Mouse (Mus musculus) thymus, adult 2 months (tissue): ENCODE results near the gene Cd19. TPM values are rescaled to one million over a fixed set of nuclear protein-coding genes. Genes with fewer than 3 reads are reported as not detected.

Experiments
- DNase-seq: peaks from one replicate; pipeline ENCODE4 v3.0.0; 2021
- H3K27ac ChIP-seq: fragments of 200-500 bp; 2 replicates; pipeline ENCODE4 v1.5.1; 2012; ENCODE audit warnings: low read length, control low read depth; ENCODE audit not compliant: control insufficient read depth, insufficient read depth
- H3K27me3 ChIP-seq: fragments of 200-500 bp; 2 replicates; pipeline ENCODE4 v1.6.1; 2012; ENCODE audit warnings: mild to moderate bottlenecking, low read length, moderate library complexity, mixed read lengths; ENCODE audit not compliant: control insufficient read depth, insufficient read depth
- H3K36me3 ChIP-seq: fragments of 200-500 bp; 2 replicates; pipeline ENCODE4 v1.6.1; 2012; ENCODE audit warnings: mild to moderate bottlenecking, low read length, moderate library complexity; ENCODE audit not compliant: control insufficient read depth, insufficient read depth
- H3K4me1 ChIP-seq: fragments of 200-500 bp; replicated peaks from 2 replicates; pipeline ENCODE4 v1.6.1; 2012; ENCODE audit warnings: low read length; ENCODE audit not compliant: control insufficient read depth, insufficient read depth
- H3K4me3 ChIP-seq: fragments of 200-500 bp; 2 replicates; pipeline ENCODE4 v1.5.1; 2012; ENCODE audit warnings: mild to moderate bottlenecking, low read length, control low read depth, moderate library complexity; ENCODE audit not compliant: control insufficient read depth, insufficient read depth
- CTCF ChIP-seq: fragments of 200-500 bp; IDR thresholded peaks from 2 replicates; pipeline ENCODE4 v1.5.1; 2012; ENCODE audit warnings: mild to moderate bottlenecking, control low read depth, low read length, moderate library complexity, borderline replicate concordance; ENCODE audit not compliant: control insufficient read depth, poor library complexity, insufficient read depth; ENCODE audit errors: extremely low read depth
- POLR2A ChIP-seq: fragments of 200-500 bp; IDR thresholded peaks from 2 replicates; pipeline ENCODE4 v1.6.1; 2012; ENCODE audit warnings: mild to moderate bottlenecking, low read length, control low read depth, moderate library complexity; ENCODE audit not compliant: control insufficient read depth, poor library complexity, insufficient read depth; ENCODE audit errors: extremely low read depth
- WGBS: fragments of 180-500 bp; shearing (Covaris S2); methylation state at CpG from one replicate; pipeline ENCODE4 v1.1.7; 2018; 5-methylcytosine and 5-hydroxymethylcytosine counted together
- polyA plus RNA-seq: library from polyadenylated mRNA; depleted of rRNA; stranded (reverse); fragments of >200 nt; gene quantifications from 2 replicates; pipeline ENCODE4 v1.2.3, GENCODE M21; 2012; rRNA removed

Gene Cd19
- polyA plus RNA-seq, 1 experiment: 11.6 TPM

- peaks cover 65% of the 10 kb centered on the region for H3K4me1 ChIP-seq
- TF ChIP-seq POLR2A: no peak
- no peak for TF ChIP-seq CTCF
- WGBS: 90% methylated on average over 13 of the region's 13 CpGs
- no peak overlapping the region for H3K4me3 ChIP-seq
- H3K27me3 ChIP-seq: no peaks in the 10 kb centered on the region
- no peak for DNase-seq
- H3K27ac ChIP-seq: no peak overlapping the region; the same call in 1 of the 2 replicates
- H3K36me3 ChIP-seq: peaks cover 18% of the 10 kb centered on the region
Measured at GRCm38 (mm10) chr7:126359049-126359448, 55.6 kb downstream of the Cd19 start.

Other genes with a start within 250 kb of the Cd19 start
- gene Xpo6, start 214.4 kb downstream of the Cd19 start, polyA plus RNA-seq: 454 and 499 TPM in 2 replicates
- gene Sbk1, start 142.3 kb downstream of the Cd19 start, polyA plus RNA-seq: 78.1 and 82.0 TPM in 2 replicates
- gene Lat, start 45.3 kb downstream of the Cd19 start, polyA plus RNA-seq: 2,604 and 2,615 TPM in 2 replicates
- gene Spns1, start 37.4 kb downstream of the Cd19 start, polyA plus RNA-seq: 457 and 489 TPM in 2 replicates
- gene Nfatc2ip, start 18.2 kb downstream of the Cd19 start, polyA plus RNA-seq: 24.3 and 28.6 TPM in 2 replicates
- gene Rabep2, start 13.9 kb upstream of the Cd19 start, polyA plus RNA-seq: 26.1 and 27.6 TPM in 2 replicates
- 3.2 and 5.2 TPM in 2 replicates for gene Atp2a1, start 48.2 kb upstream of the Cd19 start, polyA plus RNA-seq
- gene Sh2b1, start 60.5 kb upstream of the Cd19 start, polyA plus RNA-seq: 146 TPM in 2 replicates
- gene Tufm, start 72.5 kb upstream of the Cd19 start, polyA plus RNA-seq: 127 and 134 TPM in 2 replicates
- 563 and 715 TPM in 2 replicates for gene Atxn2l, start 88.5 kb upstream of the Cd19 start, polyA plus RNA-seq
- gene Eif3c, start 151.5 kb upstream of the Cd19 start, polyA plus RNA-seq: 120 and 126 TPM in 2 replicates
- gene Apobr, start 170.1 kb upstream of the Cd19 start, polyA plus RNA-seq: 6.8 and 7.2 TPM in 2 replicates
- 90.6 and 141 TPM in 2 replicates for gene Cln3, start 170.9 kb upstream of the Cd19 start, polyA plus RNA-seq
- 1.8 and 3.0 TPM in 2 replicates for gene Il27, start 180.1 kb upstream of the Cd19 start, polyA plus RNA-seq
- 5.2 and 7.1 TPM in 2 replicates for gene Nupr1, start 216.0 kb upstream of the Cd19 start, polyA plus RNA-seq
- 72.9 and 99.6 TPM in 2 replicates for gene Sgf29, start 234.4 kb upstream of the Cd19 start, polyA plus RNA-seq